Comparison of ENCODE assay signal across 21 mouse cellular contexts in genomic region chr2:164144541-164144940, GRCm38 (mm10). TPM values are rescaled to one million over a fixed set of nuclear protein-coding genes. Genes with fewer than 3 reads are reported as not detected.
"Had no signal": no experiment of that assay in that cellular context is flagged by ENCODE, and none has a peak within 500 bp of the region (broad histone marks: within the 10 kb centered on the region; RNA-seq: fewer than 3 reads in every experiment).

No protein-coding gene starts in this region.

- H3K4me1 ChIP-seq: liver, embryonic 13.5 days; midbrain, embryonic 15.5 days had no signal

- H3K27me3 ChIP-seq: liver, embryonic 13.5 days; lung, embryonic 15.5 days; megakaryocyte, embryonic 14.5 days; midbrain, embryonic 15.5 days; neural tube, embryonic 12.5 days had no signal

- H3K9ac ChIP-seq: liver, embryonic 13.5 days; liver, postnatal 0 days; lung, embryonic 15.5 days; midbrain, embryonic 15.5 days; neural tube, embryonic 12.5 days had no signal

- H3K4me2 ChIP-seq: liver, embryonic 13.5 days; lung, embryonic 15.5 days; midbrain, embryonic 11.5 days; midbrain, embryonic 15.5 days; neural tube, embryonic 12.5 days had no signal

- DNase-seq: liver; liver, embryonic 13.5 days; liver, postnatal 0 days; lung, postnatal 14 days; thymus, adult 2 months; thymus, postnatal 25 days had no signal

- H3K9me3 ChIP-seq: liver, embryonic 13.5 days; lung, embryonic 15.5 days; megakaryocyte, embryonic 14.5 days; midbrain, embryonic 15.5 days; neural tube, embryonic 12.5 days had no signal

- H3K36me3 ChIP-seq: lung, embryonic 15.5 days; midbrain, embryonic 15.5 days; neural tube, embryonic 12.5 days had no signal

- ATAC-seq: intestine, postnatal 0 days; liver, postnatal 0 days; midbrain, embryonic 15.5 days had no signal

- H3K27ac ChIP-seq: left cerebral cortex, adult 2 months; liver, embryonic 13.5 days; lung, embryonic 15.5 days; macrophage; midbrain, embryonic 15.5 days; neural tube, embryonic 12.5 days; stomach, postnatal 0 days had no signal

- H3K4me3 ChIP-seq: left cerebral cortex, adult 2 months; liver, embryonic 13.5 days; lung, embryonic 15.5 days; megakaryocyte, embryonic 14.5 days; midbrain, embryonic 15.5 days; neural tube, embryonic 12.5 days had no signal

RNA-seq across cellular contexts. Expression of gene Kcns1, which starts 26.4 kb away (rescaled TPM):
- total RNA-seq: monocyte, adult 5-6 weeks; neutrophil, adult 5-6 weeks had no signal
- polyA plus RNA-seq: liver, embryonic 13.5 days; liver, postnatal 0 days; lung, embryonic 15.5 days; macrophage had no signal

RNA-seq across cellular contexts. Expression of gene Wfdc5, which starts 38.0 kb away (rescaled TPM):
- total RNA-seq: layer of hippocampus, postnatal 25 days; left cerebral cortex, adult 2 months; left cerebral cortex, postnatal 14 days; monocyte, adult 5-6 weeks; neutrophil, adult 5-6 weeks had no signal
- polyA plus RNA-seq: limb, embryonic 11.5 days; liver, embryonic 13.5 days; liver, postnatal 0 days; lung, embryonic 15.5 days; macrophage; midbrain, embryonic 11.5 days; midbrain, embryonic 15.5 days; neural tube, embryonic 12.5 days had no signal

RNA-seq across cellular contexts. Expression of gene Wfdc12, which starts 45.9 kb away (rescaled TPM):
- total RNA-seq: layer of hippocampus, postnatal 25 days; left cerebral cortex, adult 2 months; left cerebral cortex, postnatal 14 days; monocyte, adult 5-6 weeks; neutrophil, adult 5-6 weeks had no signal
- polyA plus RNA-seq: intestine, postnatal 0 days; limb, embryonic 11.5 days; liver, embryonic 13.5 days; lung, embryonic 15.5 days; macrophage; midbrain, embryonic 11.5 days; midbrain, embryonic 15.5 days; neural tube, embryonic 12.5 days had no signal

RNA-seq across cellular contexts. Expression of gene Wfdc15a, which starts 55.4 kb away (rescaled TPM):
- total RNA-seq: layer of hippocampus, postnatal 25 days; left cerebral cortex, adult 2 months; left cerebral cortex, postnatal 14 days; monocyte, adult 5-6 weeks; neutrophil, adult 5-6 weeks had no signal
- polyA plus RNA-seq: intestine, postnatal 0 days; limb, embryonic 11.5 days; liver, embryonic 13.5 days; liver, postnatal 0 days; lung, embryonic 15.5 days; macrophage; midbrain, embryonic 11.5 days; midbrain, embryonic 15.5 days; neural tube, embryonic 12.5 days; thymus, adult 2 months; urinary bladder, adult 2 months had no signal
